Mouse (Mus musculus) adrenal gland (tissue): ENCODE results near the gene B4galt7.
"Not testable (repeated sequence)": the region's sequence is repeated elsewhere in the genome, so short reads cannot be mapped to it uniquely, and the experiment has no call there.

Experiments used
- intact Hi-C: fragments of 180-260 bp; cut with DNase I; formaldehyde crosslinking; loops from one replicate; pipeline ENCODE4 v1.15.1; 2025

B4galt7 gene

DNA sequence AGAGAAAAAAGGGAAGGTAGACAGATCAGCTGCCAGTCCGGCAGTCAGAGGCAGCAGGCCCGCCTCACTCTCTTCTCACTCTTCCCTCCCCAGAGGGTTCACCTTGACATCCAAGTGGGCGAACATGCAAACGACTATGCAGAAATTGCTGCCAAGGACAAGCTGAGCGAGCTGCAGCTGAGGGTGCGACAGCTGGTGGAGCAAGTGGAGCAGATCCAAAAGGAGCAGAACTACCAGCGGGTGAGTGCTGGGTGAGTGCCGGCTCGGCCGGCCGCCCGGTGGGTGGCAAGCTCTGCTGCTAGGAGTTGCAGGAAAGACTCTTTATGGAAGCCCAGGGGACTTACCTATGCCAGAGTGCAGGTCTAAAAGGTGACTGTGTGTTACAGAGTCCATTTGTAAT, 4.3 kb upstream of the B4galt7 start:
- intact Hi-C loops: no loop called here

- intact Hi-C loops: no loop called here
Measured at GRCm38 (mm10) chr13:55596802-55597201, 2.9 kb upstream of the B4galt7 start.

GRCm38 (mm10) chr13:55600657-55601056, 961 bp downstream of the B4galt7 start:
- intact Hi-C loops: loop anchor here (2.0 to 10.0 kb wide), 2 partner anchors 40 to 124 kb away; partner anchors contain the start of gene Pcbd2

GRCm38 (mm10) chr13:55601611-55602010, 1.9 kb downstream of the B4galt7 start:
- intact Hi-C loops: loop anchor here (2.0 to 10.0 kb wide), 2 partner anchors 39 to 123 kb away; partner anchors contain the start of gene Pcbd2

GRCm38 (mm10) chr13:55604606-55605005, 4.9 kb downstream of the B4galt7 start:
- intact Hi-C loops: loop anchor here (10.0 kb wide), 1 partner anchor 120 kb away; the partner anchor contains the start of gene Pcbd2

DNA sequence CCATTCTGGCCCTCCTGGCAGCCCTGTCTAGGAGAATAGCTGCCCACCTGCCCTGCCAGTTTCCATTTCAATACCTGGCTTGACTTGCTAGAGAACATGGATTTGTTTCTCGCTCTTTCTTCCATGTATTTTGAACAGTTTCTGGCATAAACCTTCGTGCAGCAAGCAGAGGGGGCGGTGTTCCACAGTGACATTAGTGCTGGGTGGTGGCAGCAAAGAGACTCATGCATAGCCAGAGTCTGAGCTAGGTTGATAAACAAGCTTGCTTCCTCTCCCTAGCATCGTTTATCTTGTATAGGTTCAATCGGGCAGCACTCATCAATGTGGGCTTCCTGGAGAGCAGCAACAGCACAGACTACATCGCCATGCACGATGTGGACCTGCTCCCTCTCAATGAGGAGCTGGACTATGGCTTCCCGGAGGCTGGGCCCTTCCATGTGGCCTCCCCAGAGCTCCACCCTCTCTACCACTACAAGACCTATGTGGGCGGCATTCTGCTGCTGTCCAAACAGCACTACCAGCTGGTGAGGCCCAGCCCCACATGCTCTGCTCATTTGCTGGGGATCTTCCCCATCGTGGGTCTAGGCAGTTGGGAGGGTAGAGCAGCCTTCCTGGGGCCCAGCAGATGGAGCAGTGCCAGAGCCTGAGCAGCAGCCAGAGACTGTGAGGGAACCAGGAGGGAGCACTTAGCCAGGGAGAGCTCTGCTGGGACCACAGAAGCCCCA, 7.4 kb downstream of the B4galt7 start:
- intact Hi-C loops: loop anchor here (10.0 kb wide), 1 partner anchor 118 kb away; the partner anchor contains the start of gene Pcbd2

GRCm38 (mm10) chr13:55607624-55608006, 7.9 kb downstream of the B4galt7 start:
- intact Hi-C loops: loop anchor here (10.0 kb wide), 1 partner anchor 117 kb away; the partner anchor contains the start of gene Pcbd2

- intact Hi-C loops: no loop called here
Measured at GRCm38 (mm10) chr13:55611996-55612395, 12.3 kb downstream of the B4galt7 start.

GRCm38 (mm10) chr13:55613471-55613870, 13.8 kb downstream of the B4galt7 start:
- intact Hi-C loops: no loop called here

DNA sequence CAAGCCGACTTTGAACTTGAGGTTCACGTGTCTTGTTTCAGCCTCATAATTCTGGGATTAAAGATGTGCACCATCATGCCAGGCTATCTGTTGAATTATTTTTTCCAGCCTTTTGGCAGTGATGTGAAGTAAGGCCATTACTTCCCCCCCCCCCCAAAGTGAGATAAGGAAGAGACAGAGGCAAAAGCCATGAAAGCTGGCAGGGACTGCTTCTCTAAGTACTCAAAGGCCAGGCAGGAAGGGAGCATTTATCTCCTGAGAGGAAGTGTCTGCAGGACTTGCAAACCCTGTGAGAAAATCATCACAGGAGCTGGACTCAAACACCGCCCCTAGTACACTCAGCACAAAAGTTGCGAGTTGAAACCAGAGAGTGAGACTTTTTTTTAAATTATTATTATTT, 19.6 kb downstream of the B4galt7 start:
- intact Hi-C loops: no loop called here

DNA sequence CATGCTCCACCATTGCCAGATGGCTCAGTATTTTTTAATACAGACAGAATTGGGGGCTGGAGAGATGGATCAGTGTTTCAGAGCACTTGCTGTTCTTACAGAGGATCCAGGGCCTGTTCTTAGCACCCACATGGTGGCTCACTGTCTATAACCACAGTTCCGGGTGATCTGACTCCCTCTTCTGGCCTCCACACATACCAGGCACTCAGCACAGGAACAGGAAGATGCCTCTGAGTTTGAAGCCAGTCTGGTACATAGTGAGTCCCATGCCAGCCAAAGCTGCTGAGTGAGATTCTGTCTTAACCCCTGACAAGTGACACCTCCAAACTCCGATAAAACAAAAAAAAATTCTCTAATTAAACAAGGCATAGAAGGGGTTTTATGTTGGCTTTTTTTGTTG, 20.6 kb downstream of the B4galt7 start:
- intact Hi-C loops: no loop called here

GRCm38 (mm10) chr13:55622156-55622648, 22.5 kb downstream of the B4galt7 start:
- intact Hi-C loops: not testable (repeated sequence)

DNA sequence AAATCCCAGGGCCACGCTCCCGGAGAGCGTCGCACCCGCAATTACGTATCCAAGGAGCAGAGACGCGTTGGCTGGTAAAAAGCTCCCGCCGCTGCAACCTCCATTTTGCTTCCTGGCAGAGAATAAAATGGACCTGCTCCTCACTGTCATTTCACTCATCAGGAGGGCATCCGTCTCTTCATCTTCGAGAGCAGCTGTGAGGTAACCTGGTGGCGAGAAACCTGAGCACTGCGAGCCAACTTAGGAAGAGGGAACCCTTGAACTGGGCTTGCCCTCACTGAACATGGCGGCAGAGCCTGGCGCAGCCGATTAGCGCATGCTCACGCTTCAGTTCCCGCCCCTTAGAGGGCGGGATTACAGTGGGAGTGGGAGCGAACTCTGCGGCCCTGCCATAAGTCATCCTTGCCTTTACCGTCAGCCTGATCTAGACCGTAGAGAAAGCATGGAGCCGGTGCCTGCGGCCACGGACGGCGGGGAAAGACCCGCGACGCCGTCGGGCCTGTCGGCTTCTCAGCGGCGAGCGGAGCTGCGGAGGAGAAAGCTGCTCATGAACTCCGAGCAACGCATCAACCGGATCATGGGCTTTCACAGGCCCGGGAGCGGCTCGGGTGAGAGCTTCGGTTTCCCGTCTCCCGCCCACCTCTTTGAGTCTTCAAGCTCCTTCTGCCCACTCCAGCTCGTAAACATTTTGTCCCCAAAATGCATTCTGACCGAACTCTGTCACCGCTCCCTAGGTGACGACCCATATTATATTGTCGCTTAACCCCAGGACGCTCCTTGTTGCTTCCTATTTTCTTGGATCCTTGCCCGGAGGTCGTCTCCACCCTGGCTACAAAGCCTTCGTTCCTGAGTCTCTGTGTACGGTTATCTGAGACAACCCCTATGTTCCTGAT, 23.2 kb downstream of the B4galt7 start, which contains the start of gene Caml:
Gene Caml, plus strand, starts transcription at position 357 of the 893 bp plus-strand sequence.
- intact Hi-C loops: no loop called here

- intact Hi-C loops: no loop called here
Measured at GRCm38 (mm10) chr13:55634639-55635127, 35.0 kb downstream of the B4galt7 start, which contains the start of gene Ddx46. Ddx46 (plus strand) TSS chr13:55635027.

DNA sequence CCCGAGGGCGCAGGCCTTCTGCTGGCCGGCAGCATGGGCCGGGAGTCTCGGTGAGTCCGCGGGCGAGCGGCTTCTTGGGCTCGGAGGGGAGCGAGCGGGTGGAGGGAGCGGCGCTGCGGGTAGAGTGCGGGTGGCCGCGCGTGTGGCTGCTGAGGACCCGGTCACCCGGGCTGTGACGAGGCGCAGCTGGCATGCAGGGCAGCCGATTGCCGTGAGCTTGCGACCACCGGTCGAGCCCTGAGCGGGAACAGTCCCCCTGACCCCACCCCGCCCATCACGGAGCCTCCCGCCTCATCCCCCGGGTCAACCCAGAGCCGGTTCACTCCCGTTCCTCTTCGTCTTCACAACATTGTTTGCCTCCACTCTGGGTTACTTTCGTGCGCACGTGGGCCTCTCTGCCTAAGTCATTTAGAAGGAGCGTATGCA, 35.5 kb downstream of the B4galt7 start:
- intact Hi-C loops: no loop called here

- intact Hi-C loops: no loop called here
Measured at GRCm38 (mm10) chr13:55636185-55636983, 36.7 kb downstream of the B4galt7 start.

DNA sequence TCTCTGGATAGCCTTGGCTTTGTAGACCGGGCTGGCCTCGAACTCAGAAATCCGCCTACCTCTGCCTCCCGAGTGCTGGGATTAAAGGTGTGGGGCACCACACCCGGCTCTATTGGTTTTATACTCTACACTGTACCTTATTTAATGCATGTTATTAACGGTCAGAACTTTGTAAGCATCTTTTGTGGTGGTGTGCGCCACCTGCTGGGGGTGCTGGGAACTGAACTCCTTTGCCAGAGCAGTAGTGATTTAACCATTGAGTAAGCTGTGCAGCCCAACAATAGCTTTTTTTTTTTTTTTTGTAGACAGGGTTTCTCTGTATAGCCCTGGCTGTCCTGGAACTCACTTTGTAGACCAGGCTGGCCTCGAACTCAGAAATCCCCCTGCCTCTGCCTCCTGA, 40.8 kb downstream of the B4galt7 start:
- intact Hi-C loops: loop anchor here (2.0 kb wide), 1 partner anchor 40 kb away; no protein-coding TSS in a partner anchor

DNA sequence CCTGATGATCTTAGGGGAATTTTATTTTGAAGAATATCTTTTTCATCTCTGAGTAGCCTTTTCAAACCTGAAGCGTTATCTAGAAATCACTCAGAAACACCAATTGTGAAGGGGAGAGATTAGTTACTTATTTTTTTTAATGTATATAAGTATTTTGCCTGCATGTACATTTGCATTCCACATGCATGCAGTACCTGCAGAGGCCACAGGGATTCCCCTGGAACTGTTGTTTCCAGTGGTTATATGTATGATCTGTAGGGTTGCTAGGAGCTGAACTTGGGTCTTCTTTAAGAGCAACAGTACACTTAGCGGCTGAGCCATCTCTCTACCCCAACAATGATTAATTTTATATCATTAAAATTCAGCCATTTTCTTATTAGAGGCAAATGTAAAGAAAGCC, 44.8 kb downstream of the B4galt7 start:
- intact Hi-C loops: no loop called here

DNA sequence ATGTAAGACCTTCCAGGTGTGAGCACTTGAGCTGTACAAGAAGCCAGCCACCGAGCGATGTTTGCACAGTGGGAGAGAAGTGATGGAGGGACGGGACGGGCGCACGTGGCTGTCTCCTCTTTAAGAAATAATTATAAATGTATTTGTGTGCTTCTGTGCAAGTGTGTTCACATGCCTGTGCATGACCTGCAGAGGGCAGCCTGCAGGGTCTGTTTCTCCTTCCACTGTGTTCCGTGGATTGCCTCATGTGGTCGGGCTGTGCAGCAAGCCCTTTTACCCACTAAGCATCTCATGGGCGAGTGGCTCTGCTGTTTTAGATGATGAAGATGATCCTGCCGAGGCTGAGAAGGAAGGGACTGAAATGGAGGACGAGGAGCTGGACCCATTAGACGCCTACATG, 50.4 kb downstream of the B4galt7 start:
- intact Hi-C loops: no loop called here

GRCm38 (mm10) chr13:55650980-55651379, 51.3 kb downstream of the B4galt7 start:
- intact Hi-C loops: no loop called here
